Mouse (Mus musculus) embryonic facial prominence, embryonic 11.5 days (tissue): ENCODE data around the gene Nav1. TPM values are rescaled to one million over a fixed set of nuclear protein-coding genes. Genes with fewer than 3 reads are reported as not detected.
A peak's percentile ranks its signal among the peaks of the same experiment; 100 is the strongest.
"Not testable (repeated sequence)": the region's sequence is repeated elsewhere in the genome, so short reads cannot be mapped to it uniquely, and the experiment has no call there.

Source experiments
- ATAC-seq: fragments of 200-750 bp; cut with Nextera tagmentation; replicated peaks from 2 replicates; pipeline ENCODE4 v1.8.0; 2017; ENCODE audit warnings: low read depth; ENCODE audit not compliant: insufficient number of reproducible peaks, low FRiP score, low TSS enrichment
- DNase-seq: peaks from one replicate; pipeline ENCODE4 v3.0.0-alpha.2; 2015; ENCODE audit warnings: low spot score
- H3K27ac ChIP-seq: fragments of 300-500 bp; sonication (generic); replicated peaks from 2 replicates; pipeline ENCODE4 v1.5.1; 2014; ENCODE audit warnings: mild to moderate bottlenecking, low read depth, low read length, control low read depth
- H3K27me3 ChIP-seq: fragments of 300-500 bp; sonication (generic); 2 replicates; pipeline ENCODE4 v1.6.1; 2014; ENCODE audit warnings: mild to moderate bottlenecking, low read length, moderate library complexity, mixed read lengths; ENCODE audit not compliant: control insufficient read depth, insufficient read depth
- H3K36me3 ChIP-seq: fragments of 300-500 bp; sonication (generic); replicated peaks from 2 replicates; pipeline ENCODE4 v1.6.1; 2014; ENCODE audit warnings: low read depth, mild to moderate bottlenecking, low read length, moderate library complexity, mixed read lengths; ENCODE audit not compliant: control insufficient read depth, insufficient read depth
- H3K4me1 ChIP-seq: fragments of 300-500 bp; sonication (generic); 2 replicates; pipeline ENCODE4 v1.6.1; 2014; ENCODE audit warnings: low read length, mixed read lengths; ENCODE audit not compliant: control insufficient read depth, insufficient read depth
- H3K4me2 ChIP-seq: fragments of 300-500 bp; sonication (generic); 2 replicates; pipeline ENCODE4 v1.6.1; 2014; ENCODE audit warnings: low read depth, mild to moderate bottlenecking, control low read depth, low read length, moderate library complexity
- H3K4me3 ChIP-seq: fragments of 300-500 bp; sonication (generic); 2 replicates; pipeline ENCODE4 v1.5.1; 2014; ENCODE audit warnings: low read depth, low read length, control low read depth
- H3K9ac ChIP-seq: fragments of 300-500 bp; sonication (generic); replicated peaks from 2 replicates; pipeline ENCODE4 v1.6.1; 2014; ENCODE audit warnings: mild to moderate bottlenecking, control low read depth, low read length
- H3K9me3 ChIP-seq: fragments of 300-500 bp; sonication (generic); replicated peaks from 2 replicates; pipeline ENCODE4 v1.6.1; 2016; ENCODE audit warnings: mild to moderate bottlenecking, low read length, inconsistent platforms, mixed read lengths; ENCODE audit not compliant: control insufficient read depth
- WGBS: fragments of 180-500 bp; shearing (Covaris S2); extraction: QIAGEN DNeasy Blood & Tissue Kit; methylation state at CpG from one replicate; pipeline ENCODE4 v1.1.7; 2014; 5-methylcytosine and 5-hydroxymethylcytosine counted together
- polyA plus RNA-seq: library from polyadenylated mRNA; unstranded; fragments of >200 nt; fragmentation: Nextera tagmentation; extraction: Ambion mirVana; gene quantifications from 2 replicates; pipeline ENCODE4 v1.2.1, GENCODE M21; 2014

The Nav1 gene
- polyA plus RNA-seq, 1 experiment from 2014 or later: 11.9 TPM

GRCm38 (mm10) chr1:135492406-135492805 is 114.7 kb downstream of the Nav1 start:
- H3K4me1 ChIP-seq: no peaks in the 10 kb centered on the region
- no peaks in the 10 kb centered on the region for H3K27me3 ChIP-seq
- no peak for DNase-seq

GRCm38 (mm10) chr1:135490931-135491666 is 116.0 kb downstream of the Nav1 start:
- ATAC-seq: no peak
- H3K27me3 ChIP-seq: no peaks in the 10 kb centered on the region
- no peak overlapping the region for H3K4me2 ChIP-seq
- no peaks in the 10 kb centered on the region for H3K9me3 ChIP-seq
- no peaks in the 10 kb centered on the region for H3K4me1 ChIP-seq
- no peak overlapping the region for H3K4me3 ChIP-seq
- WGBS: 48% methylated on average over 10 of the region's 10 CpGs
- no peak for DNase-seq
- H3K9ac ChIP-seq: no peak overlapping the region
- H3K36me3 ChIP-seq: no peaks in the 10 kb centered on the region
- H3K27ac ChIP-seq: 0 out of 2 replicates have a peak overlapping the region, but pooled peaks have one; percentile 9

More at GRCm38 (mm10) chr1:135492406-135492805, 114.7 kb downstream of the Nav1 start:
- ATAC-seq: no peak
- H3K9me3 ChIP-seq: no peaks in the 10 kb centered on the region
- no peak overlapping the region for H3K9ac ChIP-seq
- H3K27ac ChIP-seq: no peak overlapping the region
- H3K36me3 ChIP-seq: no peaks in the 10 kb centered on the region
- 78% methylated on average over 10 of the region's 10 CpGs for WGBS
- H3K4me3 ChIP-seq: no peak overlapping the region
- no peak overlapping the region for H3K4me2 ChIP-seq

GRCm38 (mm10) chr1:135488879-135489278 is 118.2 kb downstream of the Nav1 start:
- H3K4me2 ChIP-seq: no peak overlapping the region
- ATAC-seq (0 out of 2 replicates have a peak, but pooled peaks have one; percentile 60), DNase-seq (peak; percentile 90)
- H3K27ac ChIP-seq: peak overlapping the region; percentile 57
- no peaks in the 10 kb centered on the region for H3K27me3 ChIP-seq
- H3K9me3 ChIP-seq: no peaks in the 10 kb centered on the region
- H3K4me3 ChIP-seq: no peak overlapping the region
- WGBS: 4% methylated on average over 9 of the region's 9 CpGs
- no peaks in the 10 kb centered on the region; the same call in 1 of the 2 replicates for H3K36me3 ChIP-seq
- no peak overlapping the region for H3K9ac ChIP-seq
- no peaks in the 10 kb centered on the region for H3K4me1 ChIP-seq

- Histone ChIP-seq H3K27ac (no peak overlapping the region), H3K9ac (no peak overlapping the region), H3K4me3 (no peak overlapping the region), H3K27me3 (no peaks in the 10 kb centered on the region), H3K36me3 (no peaks in the 10 kb centered on the region; the same call in 1 of the 2 replicates), H3K9me3 (no peaks in the 10 kb centered on the region), H3K4me1 (no peaks in the 10 kb centered on the region), H3K4me2 (no peak overlapping the region)
- 84% methylated on average over 7 of the region's 7 CpGs for WGBS
- ATAC-seq: no peak
- DNase-seq: no peak
These were observed 121.9 kb downstream of the Nav1 start for GRCm38 (mm10) chr1:135485179-135485578.

GRCm38 (mm10) chr1:135484503-135485051 is 122.5 kb downstream of the Nav1 start:
- H3K27me3 ChIP-seq, H3K9me3 ChIP-seq, H3K36me3 ChIP-seq, H3K4me2 ChIP-seq, H3K27ac ChIP-seq, ATAC-seq, H3K9ac ChIP-seq, H3K4me3 ChIP-seq, DNase-seq, H3K4me1 ChIP-seq: not testable (repeated sequence)
- 63% methylated on average over 8 of the region's 9 CpGs for WGBS

GRCm38 (mm10) chr1:135483971-135484370 is 123.1 kb downstream of the Nav1 start:
- no peak for DNase-seq
- no peaks in the 10 kb centered on the region for H3K27me3 ChIP-seq
- no peak overlapping the region for H3K4me3 ChIP-seq
- H3K9ac ChIP-seq: no peak overlapping the region
- H3K4me2 ChIP-seq: no peak overlapping the region
- no peaks in the 10 kb centered on the region for H3K4me1 ChIP-seq
- ATAC-seq: no peak
- H3K36me3 ChIP-seq: no peaks in the 10 kb centered on the region; the same call in 1 of the 2 replicates
- no peak overlapping the region for H3K27ac ChIP-seq
- H3K9me3 ChIP-seq: no peaks in the 10 kb centered on the region
- WGBS: 93% methylated on average over 6 of the region's 6 CpGs

GRCm38 (mm10) chr1:135482666-135483065 is 124.4 kb downstream of the Nav1 start:
- Histone ChIP-seq H3K27me3 (no peaks in the 10 kb centered on the region), H3K27ac (no peak overlapping the region), H3K4me1 (no peaks in the 10 kb centered on the region), H3K36me3 (no peaks in the 10 kb centered on the region; the same call in 1 of the 2 replicates), H3K4me3 (no peak overlapping the region), H3K4me2 (no peak overlapping the region), H3K9me3 (no peaks in the 10 kb centered on the region), H3K9ac (no peak overlapping the region)
- DNase-seq (no peak), ATAC-seq (no peak)
- WGBS: 90% methylated on average over 1 of the region's 1 CpGs

- ATAC-seq (no peak), DNase-seq (no peak)
- Histone ChIP-seq H3K4me3 (no peak overlapping the region), H3K27ac (no peak overlapping the region), H3K36me3 (no peaks in the 10 kb centered on the region; the same call in 1 of the 2 replicates), H3K27me3 (no peaks in the 10 kb centered on the region), H3K4me2 (no peak overlapping the region), H3K9ac (no peak overlapping the region), H3K4me1 (no peaks in the 10 kb centered on the region), H3K9me3 (no peaks in the 10 kb centered on the region)
- WGBS: 87% methylated on average over 9 of the region's 9 CpGs
These were observed 125.4 kb downstream of the Nav1 start for GRCm38 (mm10) chr1:135481656-135482055.
